Comparison of ENCODE assay signal across 10 mouse cellular contexts in genomic region chr14:16497226-16497661, GRCm38 (mm10).
DNase-seq lines count a peak whose midpoint lies in the region; ATAC-seq lines count a peak whose summit lies in the region.
"Had no signal": no experiment of that assay in that cellular context is flagged by ENCODE, and none has a peak within 500 bp of the region (broad histone marks: within the 10 kb centered on the region; RNA-seq: fewer than 3 reads in every experiment).

No protein-coding gene starts in this region.

- WGBS in neural tube, embryonic 13.5 days: 55% methylated on average over 2 of the region's 2 CpGs
- 55% methylated on average over 2 of the region's 2 CpGs for WGBS in liver, embryonic 11.5 days

- no peak overlapping the region for H3K4me2 ChIP-seq in neural tube, embryonic 13.5 days
- no peak overlapping the region for H3K4me2 ChIP-seq in liver, embryonic 11.5 days
- H3K4me2 ChIP-seq: intestine, embryonic 15.5 days had no signal

- no peaks in the 10 kb centered on the region for H3K27me3 ChIP-seq in neural tube, embryonic 13.5 days
- no peaks in the 10 kb centered on the region for H3K27me3 ChIP-seq in liver, embryonic 11.5 days (replicated peaks; ENCODE audit: control insufficient read depth, insufficient read depth, low read length)
- H3K27me3 ChIP-seq: intestine, embryonic 15.5 days had no signal

- H3K4me3 ChIP-seq in neural tube, embryonic 13.5 days: no peak overlapping the region
- no peak overlapping the region for H3K4me3 ChIP-seq in liver, embryonic 11.5 days (ENCODE audit: low read depth, low read length)
- H3K4me3 ChIP-seq: intestine, embryonic 15.5 days had no signal

- no peak for ATAC-seq in neural tube, embryonic 13.5 days (ENCODE audit: low read depth)
- ATAC-seq in liver, embryonic 11.5 days (replicated peaks; ENCODE audit: low FRiP score): no peak
- ATAC-seq in megakaryocyte-erythroid progenitor cell, adult 5-6 weeks (replicated peaks; ENCODE audit: low FRiP score, low TSS enrichment, poor library complexity, severe bottlenecking): no peak
- ATAC-seq: intestine, embryonic 15.5 days had no signal

- DNase-seq in adrenal gland, postnatal 10 days: peak; percentile 50
- DNase-seq in adrenal gland, adult (ENCODE audit: inconsistent age in 2 of 2, low spot score in 1 of 2): no peak
- DNase-seq in neural tube, embryonic 10.5 days (ENCODE audit: extremely low spot score, low spot score): no peak
- peak; percentile 27 for DNase-seq in liver, embryonic 11.5 days (ENCODE audit: low spot score)
- no peak for DNase-seq in cerebellum, adult 8-10 months
- no peak for DNase-seq in left cerebral cortex, adult 18-20 months (ENCODE audit: low spot score in 2 of 2)

- peaks cover 8% of the 10 kb centered on the region; the same call in 1 of the 2 replicates for H3K4me1 ChIP-seq in neural tube, embryonic 13.5 days (replicated peaks)
- no peaks in the 10 kb centered on the region for H3K4me1 ChIP-seq in liver, embryonic 11.5 days (replicated peaks; ENCODE audit: control insufficient read depth, insufficient read depth, low read length)
- H3K4me1 ChIP-seq: intestine, embryonic 15.5 days had no signal

- no peaks in the 10 kb centered on the region for H3K9me3 ChIP-seq in neural tube, embryonic 13.5 days
- H3K9me3 ChIP-seq in liver, embryonic 11.5 days (ENCODE audit: control insufficient read depth, low read length): no peaks in the 10 kb centered on the region
- H3K9me3 ChIP-seq: intestine, embryonic 15.5 days had no signal

- H3K27ac ChIP-seq in neural tube, embryonic 13.5 days (replicated peaks): 0 out of 2 replicates have a peak overlapping the region, but pooled peaks have one; percentile 18
- H3K27ac ChIP-seq in liver, embryonic 11.5 days (ENCODE audit: low read depth, low read length): no peak overlapping the region
- H3K27ac ChIP-seq: intestine, embryonic 15.5 days; macrophage had no signal

- no peaks in the 10 kb centered on the region for H3K36me3 ChIP-seq in neural tube, embryonic 13.5 days
- H3K36me3 ChIP-seq in liver, embryonic 11.5 days (ENCODE audit: control insufficient read depth, insufficient read depth, low read length): no peaks in the 10 kb centered on the region
- H3K36me3 ChIP-seq: intestine, embryonic 15.5 days had no signal

- H3K9ac ChIP-seq in neural tube, embryonic 13.5 days: no peak overlapping the region
- H3K9ac ChIP-seq in liver, embryonic 11.5 days (ENCODE audit: low read depth, low read length): no peak overlapping the region
- H3K9ac ChIP-seq: intestine, embryonic 15.5 days had no signal

Comparison
In these comparisons a context has a peak if more than half of its experiments do, and no peak if none do; other contexts are left out.
1. DNase-seq: peak in adrenal gland, postnatal 10 days (single experiment) and liver, embryonic 11.5 days (single experiment); none in adrenal gland, adult (0 of 2), neural tube, embryonic 10.5 days (single experiment), cerebellum, adult 8-10 months (single experiment) and left cerebral cortex, adult 18-20 months (0 of 2).